Mouse (Mus musculus) G1E (cell line): Measurements from ENCODE around the gene Fndc7.

Experiments used
- CTCF ChIP-seq: IDR thresholded peaks from 2 replicates; pipeline ENCODE4 v1.5.1; 2012; ENCODE audit warnings: low read depth, low read length, inconsistent platforms, mixed read lengths
- POLR2AphosphoS5 ChIP-seq: IDR thresholded peaks from 2 replicates; pipeline ENCODE4 v1.6.1; 2012; ENCODE audit warnings: low read depth, low read length, inconsistent platforms; ENCODE audit not compliant: insufficient replicate concordance
- TAL1 ChIP-seq: conservative IDR thresholded peaks from 2 replicates; pipeline ENCODE4 v1.6.1; 2012; ENCODE audit warnings: low read depth, low read length, inconsistent platforms, mixed read lengths

DNA sequence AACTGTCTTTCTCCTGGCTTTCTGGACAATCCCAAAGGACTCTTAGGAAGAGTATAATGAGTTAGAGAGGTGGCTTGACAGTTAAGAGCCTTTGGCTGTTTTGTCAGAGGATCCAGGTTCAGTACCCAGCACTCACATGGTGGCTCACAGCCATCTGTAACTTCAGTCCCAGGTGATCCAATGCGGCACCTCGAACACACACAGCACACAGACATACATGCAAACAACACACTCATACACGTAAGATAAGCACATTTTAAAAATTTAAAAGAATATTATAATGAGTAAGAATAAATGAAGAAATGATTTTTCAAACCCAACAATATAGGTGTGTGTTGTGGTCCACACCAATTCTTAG is 2.2 kb downstream of the Fndc7 start:
- TF ChIP-seq CTCF (no peak), POLR2AphosphoS5 (no peak), TAL1 (no peak)
